Mouse (Mus musculus) heart, postnatal 0 days (tissue): ENCODE measurements around the gene Bmpr1b.

Experiments used
- CTCF ChIP-seq: IDR thresholded peaks from 2 replicates; pipeline ENCODE4 v1.5.1; 2016; ENCODE audit warnings: antibody characterized with exemption, control low read depth, low read depth
- EP300 ChIP-seq: IDR thresholded peaks from 2 replicates; pipeline ENCODE4 v1.6.1; 2016; ENCODE audit warnings: antibody characterized with exemption, low read depth

- TF ChIP-seq CTCF: no peak
- TF ChIP-seq EP300: no peak
These were observed 63.0 kb downstream of the Bmpr1b start for GRCm38 (mm10) chr3:142106227-142106626.
